Mouse (Mus musculus) cortical plate, adult 2 months (tissue): Measurements from ENCODE around the gene Fam222b.

Experiments used
- CTCF ChIP-seq: fragments of 200-500 bp; IDR thresholded peaks from 2 replicates; pipeline ENCODE4 v1.5.1; 2011; ENCODE audit warnings: mild to moderate bottlenecking, control low read depth, low read length; ENCODE audit not compliant: insufficient read depth; ENCODE audit errors: extremely low read depth
- POLR2A ChIP-seq: fragments of 200-500 bp; IDR thresholded peaks from 2 replicates; pipeline ENCODE4 v1.6.1; 2011; ENCODE audit warnings: mild to moderate bottlenecking, low read length, control low read depth; ENCODE audit not compliant: insufficient read depth; ENCODE audit errors: extremely low read depth

- no peak for TF ChIP-seq CTCF
- no peak for TF ChIP-seq POLR2A
Observed at GRCm38 (mm10) chr11:78174506-78174905, 80.0 kb downstream of the Fam222b start.
